Mouse (Mus musculus): ENCODE data around the gene Tysnd1. TPM values are rescaled to one million over a fixed set of nuclear protein-coding genes. Genes with fewer than 3 reads are reported as not detected.
A peak's percentile ranks its signal among the peaks of the same experiment; 100 is the strongest.

Tysnd1 gene
- polyA plus RNA-seq, 1 experiment from 2014 or later: 35.4 TPM

DNA sequence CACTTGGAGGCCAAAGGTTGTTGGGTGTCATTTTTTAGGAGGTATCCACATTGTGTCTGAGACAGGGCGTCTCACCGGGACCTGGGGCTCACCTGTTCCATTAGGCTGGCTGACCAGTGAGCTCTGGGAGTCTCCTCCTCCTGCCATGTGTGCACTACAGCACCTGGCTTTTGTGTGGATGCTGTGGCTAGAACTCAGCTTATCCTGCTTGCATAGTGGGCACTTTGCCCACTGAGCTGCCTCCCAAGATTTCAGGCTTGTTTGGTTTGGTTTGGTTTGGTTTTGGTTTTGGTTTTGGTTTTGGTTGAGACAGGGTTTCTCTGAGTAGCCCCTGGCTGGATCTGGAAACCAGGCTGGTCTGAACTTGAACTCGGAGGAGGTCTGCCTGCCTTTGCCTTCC, 26.9 kb downstream of the Tysnd1 start:
- WGBS: 82% methylated on average over 3 of the region's 3 CpGs
- no peak for ATAC-seq
- no peak overlapping the region for H3K4me3 ChIP-seq (replicated peaks)
- no peak overlapping the region for H3K4me2 ChIP-seq (replicated peaks)
- no peak overlapping the region for H3K27ac ChIP-seq
- no peak overlapping the region for H3K9ac ChIP-seq
- H3K4me1 ChIP-seq (replicated peaks): no peaks in the 10 kb centered on the region
- no peaks in the 10 kb centered on the region for H3K27me3 ChIP-seq (replicated peaks)
- H3K36me3 ChIP-seq: no peaks in the 10 kb centered on the region
- H3K9me3 ChIP-seq: no peaks in the 10 kb centered on the region

DNA sequence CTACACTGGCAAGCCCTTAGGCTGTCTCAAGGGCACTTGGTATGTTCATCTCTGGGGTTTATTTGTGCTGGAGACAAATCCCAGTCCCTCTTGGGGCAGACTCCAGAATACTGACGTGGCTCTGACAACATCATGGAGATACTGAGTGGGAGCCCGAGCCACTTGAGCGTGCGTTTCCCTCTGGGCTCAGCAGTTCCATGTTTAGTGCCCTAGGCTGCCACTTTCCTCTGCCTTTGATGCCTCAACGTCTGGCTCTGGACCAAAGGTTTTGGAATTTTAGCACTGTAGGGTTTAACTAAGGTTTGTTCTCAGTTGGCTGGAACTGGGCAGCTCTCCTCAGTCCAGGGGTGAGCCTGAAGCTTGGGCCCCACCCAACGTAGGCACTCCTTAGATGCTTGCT, 28.0 kb downstream of the Tysnd1 start:
- Histone ChIP-seq H3K27ac (no peak overlapping the region), H3K9ac (no peak overlapping the region), H3K36me3 (no peaks in the 10 kb centered on the region), H3K4me2 (replicated peaks) (no peak overlapping the region), H3K27me3 (replicated peaks) (no peaks in the 10 kb centered on the region), H3K4me1 (replicated peaks) (no peaks in the 10 kb centered on the region), H3K9me3 (no peaks in the 10 kb centered on the region), H3K4me3 (replicated peaks) (no peak overlapping the region)
- no peak for ATAC-seq
- 78% methylated on average over 6 of the region's 6 CpGs for WGBS

GRCm38 (mm10) chr10:61729181-61729580, 33.9 kb downstream of the Tysnd1 start:
- Histone ChIP-seq H3K9me3 (no peaks in the 10 kb centered on the region), H3K4me2 (replicated peaks) (no peak overlapping the region), H3K36me3 (peaks cover 7% of the 10 kb centered on the region; the same call in 1 of the 2 replicates), H3K27me3 (replicated peaks) (no peaks in the 10 kb centered on the region), H3K27ac (no peak overlapping the region), H3K9ac (no peak overlapping the region), H3K4me1 (replicated peaks) (no peaks in the 10 kb centered on the region), H3K4me3 (replicated peaks) (no peak overlapping the region)
- no peak for ATAC-seq
- WGBS: 59% methylated on average over 11 of the region's 11 CpGs

GRCm38 (mm10) chr10:61730171-61730570, 34.9 kb downstream of the Tysnd1 start:
- Histone ChIP-seq H3K4me3 (replicated peaks) (no peak overlapping the region), H3K27me3 (replicated peaks) (no peaks in the 10 kb centered on the region)
- 97% methylated on average over 6 of the region's 6 CpGs for WGBS

DNA sequence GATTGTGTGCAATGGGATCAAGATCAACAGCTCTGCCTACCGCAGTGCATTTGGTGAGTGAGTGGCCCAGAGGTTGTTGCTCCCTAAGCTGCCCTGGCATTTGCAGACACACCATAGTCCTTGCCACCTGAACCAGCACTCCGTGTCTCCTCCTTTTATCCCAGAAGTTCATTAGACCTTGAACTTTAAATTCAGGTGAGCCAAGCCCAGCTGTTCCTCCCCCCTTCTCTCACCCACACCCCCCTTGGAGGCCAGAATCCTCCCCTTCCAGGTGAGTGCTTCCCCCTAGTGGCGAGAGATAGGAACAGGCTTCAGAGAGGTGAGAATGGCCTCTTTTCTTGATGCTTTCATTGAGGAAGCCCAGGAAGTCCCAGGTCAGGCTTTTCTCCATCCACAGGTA, 39.1 kb downstream of the Tysnd1 start:
- no peak overlapping the region for H3K9ac ChIP-seq
- ATAC-seq: peak; percentile 41
- no peak overlapping the region for H3K4me3 ChIP-seq (replicated peaks)

More at GRCm38 (mm10) chr10:61730171-61730570, 34.9 kb downstream of the Tysnd1 start:
- Histone ChIP-seq H3K4me2 (replicated peaks) (no peak overlapping the region), H3K36me3 (peaks cover 7% of the 10 kb centered on the region; the same call in 1 of the 2 replicates), H3K9me3 (no peaks in the 10 kb centered on the region), H3K4me1 (replicated peaks) (no peaks in the 10 kb centered on the region), H3K27ac (no peak overlapping the region), H3K9ac (no peak overlapping the region)
- ATAC-seq: no peak

GRCm38 (mm10) chr10:61736671-61737078, 41.4 kb downstream of the Tysnd1 start:
- Histone ChIP-seq H3K4me3 (replicated peaks) (no peak overlapping the region), H3K9me3 (no peaks in the 10 kb centered on the region), H3K9ac (no peak overlapping the region), H3K4me2 (replicated peaks) (no peak overlapping the region), H3K36me3 (peaks cover 11% of the 10 kb centered on the region), H3K27me3 (replicated peaks) (no peaks in the 10 kb centered on the region), H3K4me1 (replicated peaks) (no peaks in the 10 kb centered on the region), H3K27ac (no peak overlapping the region)
- 65% methylated on average over 10 of the region's 10 CpGs for WGBS
- ATAC-seq: no peak

More for the DNA sequence above, 39.1 kb downstream of the Tysnd1 start:
- no peak overlapping the region for H3K27ac ChIP-seq
- WGBS: 38% methylated on average over 3 of the region's 3 CpGs
- H3K9me3 ChIP-seq: no peaks in the 10 kb centered on the region
- H3K4me2 ChIP-seq (replicated peaks): no peak overlapping the region
- no peaks in the 10 kb centered on the region for H3K4me1 ChIP-seq (replicated peaks)
- H3K36me3 ChIP-seq: peaks cover 14% of the 10 kb centered on the region; the same call in 1 of the 2 replicates
- H3K27me3 ChIP-seq (replicated peaks): no peaks in the 10 kb centered on the region

DNA sequence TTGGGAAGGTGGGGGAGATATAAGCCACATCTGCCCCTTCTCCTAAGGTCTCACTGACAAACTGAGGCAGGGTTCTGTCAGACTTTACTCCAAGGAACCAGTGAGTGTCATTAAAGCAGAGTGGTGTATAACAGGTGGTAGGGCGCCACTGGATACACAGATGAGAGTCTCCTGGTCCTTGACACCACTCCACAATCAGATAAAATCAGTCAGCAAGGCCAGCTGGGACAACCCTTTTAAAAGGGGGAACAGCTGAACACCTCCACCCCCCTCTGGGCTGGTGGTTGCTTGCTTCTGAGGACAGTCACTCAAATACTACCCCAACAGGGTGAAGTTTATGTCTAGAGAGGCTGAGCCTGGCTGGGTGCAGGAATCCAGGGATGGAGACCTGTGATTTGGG, 42.2 kb downstream of the Tysnd1 start:
- Histone ChIP-seq H3K27ac (no peak overlapping the region), H3K4me3 (replicated peaks) (no peak overlapping the region), H3K9ac (no peak overlapping the region), H3K27me3 (replicated peaks) (no peaks in the 10 kb centered on the region), H3K4me2 (replicated peaks) (no peak overlapping the region), H3K4me1 (replicated peaks) (no peaks in the 10 kb centered on the region), H3K36me3 (peaks cover 16% of the 10 kb centered on the region), H3K9me3 (no peaks in the 10 kb centered on the region)
- no peak for ATAC-seq
- 84% methylated on average over 1 of the region's 1 CpGs for WGBS

- no peak for ATAC-seq
- Histone ChIP-seq H3K27me3 (replicated peaks) (no peaks in the 10 kb centered on the region), H3K36me3 (peaks cover 16% of the 10 kb centered on the region), H3K4me2 (replicated peaks) (no peak overlapping the region), H3K27ac (no peak overlapping the region), H3K9me3 (no peaks in the 10 kb centered on the region), H3K9ac (no peak overlapping the region), H3K4me3 (replicated peaks) (no peak overlapping the region), H3K4me1 (replicated peaks) (no peaks in the 10 kb centered on the region)
- WGBS: 91% methylated on average over 4 of the region's 4 CpGs
Measured at GRCm38 (mm10) chr10:61738126-61738525, 42.8 kb downstream of the Tysnd1 start.

- no peak for ATAC-seq
- peaks cover 34% of the 10 kb centered on the region for H3K36me3 ChIP-seq
- H3K4me1 ChIP-seq (replicated peaks): no peaks in the 10 kb centered on the region
- H3K4me2 ChIP-seq (replicated peaks): no peak overlapping the region
- no peak overlapping the region for H3K27ac ChIP-seq
- 88% methylated on average over 1 of the region's 1 CpGs for WGBS
- no peak overlapping the region for H3K9ac ChIP-seq
- no peaks in the 10 kb centered on the region for H3K27me3 ChIP-seq (replicated peaks)
- no peak overlapping the region for H3K4me3 ChIP-seq (replicated peaks)
- no peaks in the 10 kb centered on the region for H3K9me3 ChIP-seq
Measured at GRCm38 (mm10) chr10:61741306-61741705, 46.0 kb downstream of the Tysnd1 start.

DNA sequence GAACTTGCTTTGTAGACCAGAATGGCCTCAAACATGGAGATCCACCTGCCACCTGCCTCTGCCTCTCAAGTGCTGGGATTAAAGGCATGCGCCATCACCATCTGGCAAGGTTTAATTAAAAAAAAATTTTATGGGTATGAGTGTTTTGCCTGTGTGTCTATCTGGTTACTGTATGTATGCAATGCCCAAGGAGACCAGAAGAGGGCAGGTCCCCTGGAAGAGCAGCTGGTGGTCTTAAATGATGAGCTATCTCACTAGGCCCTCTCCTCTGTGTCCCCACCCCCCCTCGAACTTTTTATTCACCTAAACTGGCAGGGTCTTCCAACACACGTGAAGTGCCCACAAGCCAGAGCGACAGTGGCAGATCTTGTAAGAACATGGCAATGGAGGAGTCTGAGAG, 46.6 kb downstream of the Tysnd1 start:
- Histone ChIP-seq H3K36me3 (peaks cover 37% of the 10 kb centered on the region), H3K9me3 (no peaks in the 10 kb centered on the region), H3K27ac (no peak overlapping the region), H3K4me1 (replicated peaks) (no peaks in the 10 kb centered on the region), H3K4me2 (replicated peaks) (no peak overlapping the region), H3K4me3 (replicated peaks) (no peak overlapping the region), H3K27me3 (replicated peaks) (no peaks in the 10 kb centered on the region), H3K9ac (no peak overlapping the region)
- no peak for ATAC-seq
- WGBS: 90% methylated on average over 4 of the region's 4 CpGs

DNA sequence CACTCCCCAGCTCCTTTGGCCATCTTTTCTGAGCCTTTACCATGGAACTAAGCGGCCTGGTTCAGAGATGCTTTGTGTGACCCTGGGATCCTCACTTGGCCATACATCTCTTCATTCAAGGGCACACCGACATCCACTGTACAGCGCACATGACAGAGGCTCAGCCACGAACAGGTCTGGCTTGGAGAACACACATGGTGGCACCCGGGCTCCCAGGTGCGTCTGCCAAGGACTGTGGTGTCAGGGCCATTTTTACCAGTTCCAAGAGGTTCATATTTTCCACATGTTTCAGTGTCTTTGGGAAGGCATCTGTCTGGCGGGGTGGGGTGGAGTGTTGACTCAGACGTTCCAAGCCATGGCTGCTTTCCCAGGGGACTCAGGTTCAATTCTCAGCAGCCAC, 47.0 kb downstream of the Tysnd1 start:
- Histone ChIP-seq H3K9me3 (no peaks in the 10 kb centered on the region), H3K4me1 (replicated peaks) (no peaks in the 10 kb centered on the region), H3K27me3 (replicated peaks) (no peaks in the 10 kb centered on the region), H3K4me2 (replicated peaks) (no peak overlapping the region), H3K4me3 (replicated peaks) (no peak overlapping the region), H3K27ac (no peak overlapping the region), H3K36me3 (peaks cover 40% of the 10 kb centered on the region), H3K9ac (no peak overlapping the region)
- WGBS: 92% methylated on average over 8 of the region's 8 CpGs
- no peak for ATAC-seq

DNA sequence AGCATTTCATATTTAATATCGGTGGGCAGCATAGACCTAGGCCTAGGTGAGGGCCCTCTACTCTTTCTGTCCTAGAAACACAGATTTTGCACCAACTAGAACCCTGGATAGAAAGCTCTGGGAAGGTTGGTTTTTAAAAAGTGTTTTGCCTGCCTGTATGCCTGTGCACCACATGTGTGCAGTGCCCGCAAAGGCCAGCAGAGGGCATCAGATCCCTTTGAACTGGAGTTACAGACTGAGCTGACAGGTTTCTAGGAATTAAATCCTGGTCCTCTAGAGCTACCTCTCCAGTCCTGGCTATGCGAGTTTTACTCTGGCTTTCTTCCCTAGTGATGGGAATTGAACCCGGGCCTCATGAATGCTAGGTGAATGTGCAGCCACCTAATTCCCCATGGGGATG, 49.8 kb downstream of the Tysnd1 start:
- no peak overlapping the region for H3K9ac ChIP-seq
- no peak for ATAC-seq
- no peaks in the 10 kb centered on the region for H3K27me3 ChIP-seq (replicated peaks)
- no peak overlapping the region for H3K4me3 ChIP-seq (replicated peaks)
- H3K9me3 ChIP-seq: no peaks in the 10 kb centered on the region
- peaks cover 46% of the 10 kb centered on the region for H3K36me3 ChIP-seq
- no peak overlapping the region for H3K4me2 ChIP-seq (replicated peaks)
- H3K4me1 ChIP-seq (replicated peaks): no peaks in the 10 kb centered on the region
- H3K27ac ChIP-seq: no peak overlapping the region
- 90% methylated on average over 4 of the region's 4 CpGs for WGBS

DNA sequence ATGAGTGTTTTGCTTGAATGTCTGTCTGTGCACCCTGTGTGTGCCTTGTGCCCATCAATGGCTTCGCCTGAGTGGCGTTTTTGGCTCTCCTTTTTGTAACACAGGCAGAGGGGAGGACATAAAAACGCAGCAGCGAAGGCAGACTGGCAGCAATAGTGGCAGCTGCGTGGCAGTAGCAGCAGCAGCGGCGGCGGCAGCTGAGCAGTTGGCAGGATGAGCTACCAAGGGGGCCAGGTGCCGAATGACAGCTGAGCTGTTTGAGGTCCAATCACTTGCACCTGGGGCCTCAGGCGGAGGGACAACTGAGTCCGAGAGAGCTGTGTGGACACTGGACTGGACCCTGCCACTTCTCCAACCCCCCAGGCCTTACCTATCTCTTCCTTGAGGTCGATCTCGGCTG, 52.0 kb downstream of the Tysnd1 start:
- no peak overlapping the region for H3K4me2 ChIP-seq (replicated peaks)
- H3K4me1 ChIP-seq (replicated peaks): no peaks in the 10 kb centered on the region
- no peaks in the 10 kb centered on the region for H3K9me3 ChIP-seq
- H3K9ac ChIP-seq: no peak overlapping the region
- H3K27me3 ChIP-seq (replicated peaks): no peaks in the 10 kb centered on the region
- 95% methylated on average over 13 of the region's 13 CpGs for WGBS
- H3K4me3 ChIP-seq (replicated peaks): no peak overlapping the region
- ATAC-seq: no peak
- no peak overlapping the region for H3K27ac ChIP-seq
- peaks cover 50% of the 10 kb centered on the region for H3K36me3 ChIP-seq

Data from intestine, embryonic 15.5 days (tissue).